Mouse (Mus musculus) macrophage (primary cell): ENCODE data around the gene Tnks1bp1. TPM values are rescaled to one million over a fixed set of nuclear protein-coding genes. Genes with fewer than 3 reads are reported as not detected.

Experiments used
- H3K27ac ChIP-seq: fragments of 350-480 bp; formaldehyde crosslinking; 2 replicates; pipeline ENCODE4 v1.9.0; 2021
- H3K36me3 ChIP-seq: fragments of 350-480 bp; formaldehyde crosslinking; 2 replicates; pipeline ENCODE4 v1.9.0; 2021; ENCODE audit errors: inconsistent target
- H3K4me3 ChIP-seq: fragments of 350-480 bp; formaldehyde crosslinking; 2 replicates; pipeline ENCODE4 v1.9.0; 2021; ENCODE audit errors: inconsistent target
- H3K79me2 ChIP-seq: fragments of 350-480 bp; formaldehyde crosslinking; 2 replicates; pipeline ENCODE4 v1.9.0; 2021; ENCODE audit errors: inconsistent target
- WGBS: methylation state at CpG from one replicate; pipeline ENCODE4 v1.1.7; 2026; ENCODE audit warnings: inconsistent platforms; ENCODE audit not compliant: missing documents; 5-methylcytosine and 5-hydroxymethylcytosine counted together
- polyA plus RNA-seq: library from polyadenylated mRNA; stranded (reverse); fragments of 250-400 nt; gene quantifications from 3 replicates; pipeline ENCODE4 v1.2.4, GENCODE M21; 2018; ENCODE audit warnings: inconsistent platforms

Gene Tnks1bp1
- polyA plus RNA-seq, 1 experiment from 2014 or later = 6.1 TPM

DNA sequence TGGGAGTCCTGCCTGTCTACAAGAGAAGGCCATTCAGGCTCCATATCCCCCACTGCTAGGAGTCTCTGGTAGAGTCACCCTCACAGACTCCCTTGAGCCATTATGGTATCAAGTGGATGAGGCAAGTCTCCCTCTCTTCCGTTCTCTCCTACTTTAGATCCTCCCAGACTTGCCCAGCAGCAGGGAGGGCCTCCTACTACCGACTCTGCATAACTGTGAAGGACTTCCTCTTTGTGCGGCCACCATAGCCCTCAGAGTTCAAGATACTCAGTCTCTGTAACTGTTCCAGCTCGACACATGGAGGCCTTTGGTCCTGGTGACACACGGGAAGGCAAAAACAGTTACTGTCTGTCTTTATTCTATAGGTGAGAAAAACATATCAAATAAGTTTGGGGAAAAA, 20.5 kb upstream of the Tnks1bp1 start:
- H3K79me2 ChIP-seq = no peaks in the 10 kb centered on the region
- H3K4me3 ChIP-seq = no peak overlapping the region
- WGBS = 3% methylated on average over 5 of the region's 5 CpGs
- no peak overlapping the region for H3K27ac ChIP-seq
- H3K36me3 ChIP-seq = no peaks in the 10 kb centered on the region

DNA sequence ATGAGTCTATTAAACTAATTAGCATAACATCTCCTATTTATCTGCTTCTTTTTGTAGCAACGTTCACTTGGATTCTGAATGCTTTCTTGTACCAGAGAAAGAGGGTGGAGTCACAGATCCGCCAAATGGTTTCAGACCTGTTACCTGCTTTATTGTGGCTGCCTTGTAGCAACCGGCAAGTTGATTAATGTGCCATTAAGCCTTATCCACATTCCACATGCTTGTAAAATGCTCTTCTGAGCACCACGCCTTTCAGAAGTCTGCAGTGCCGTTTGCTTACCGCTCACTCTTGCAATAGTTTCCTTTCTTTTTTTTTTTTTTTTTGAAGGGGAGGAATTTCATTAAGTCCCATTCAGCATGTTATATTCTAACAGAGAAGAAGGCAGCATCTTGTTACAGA, 17.9 kb upstream of the Tnks1bp1 start:
- no peaks in the 10 kb centered on the region for H3K36me3 ChIP-seq
- 47% methylated on average over 6 of the region's 6 CpGs for WGBS
- no peak overlapping the region for H3K27ac ChIP-seq
- H3K4me3 ChIP-seq = no peak overlapping the region
- H3K79me2 ChIP-seq = no peaks in the 10 kb centered on the region

DNA sequence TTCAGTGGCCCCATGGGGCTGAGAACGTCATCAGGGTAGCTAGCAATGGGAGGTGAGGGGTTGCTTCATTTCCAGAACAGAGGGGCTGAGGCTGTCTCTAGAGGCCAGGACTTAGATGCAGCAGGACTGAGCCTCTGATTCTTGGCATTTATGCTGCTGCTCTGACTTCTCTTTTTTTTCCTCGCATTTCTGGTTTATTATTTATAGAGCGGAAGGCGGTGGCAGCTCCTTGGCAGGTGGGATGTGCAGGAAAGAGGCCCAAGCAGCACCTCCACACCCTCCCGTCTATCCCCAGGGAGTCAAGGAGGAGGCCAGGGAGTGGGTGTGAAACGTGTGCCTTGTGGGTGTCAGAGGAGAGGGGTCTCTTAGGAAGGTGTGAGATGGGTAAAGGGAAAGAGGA, 16.8 kb upstream of the Tnks1bp1 start:
- Histone ChIP-seq H3K79me2 (no peaks in the 10 kb centered on the region), H3K36me3 (no peaks in the 10 kb centered on the region), H3K4me3 (no peak overlapping the region), H3K27ac (no peak overlapping the region)
- WGBS = 23% methylated on average over 6 of the region's 6 CpGs

DNA sequence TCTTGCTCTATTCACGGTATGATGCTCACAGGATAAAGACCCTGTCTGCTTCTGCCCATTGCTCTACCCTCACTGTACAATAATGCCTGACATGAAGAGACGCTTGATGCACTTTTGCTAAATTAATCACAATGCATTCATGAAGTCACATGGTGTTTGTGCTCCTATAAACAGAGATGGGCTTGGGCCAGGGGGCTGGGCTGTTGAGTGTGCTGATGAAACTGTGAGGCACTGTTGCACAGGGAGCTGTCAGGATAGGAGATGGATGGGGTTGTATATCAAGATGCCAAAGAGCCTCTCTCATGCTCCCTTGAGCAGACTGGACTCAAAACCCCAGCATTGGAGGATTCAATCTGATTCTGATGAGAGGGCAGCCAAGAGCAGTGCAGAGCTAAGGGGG, 14.7 kb upstream of the Tnks1bp1 start:
- H3K79me2 ChIP-seq = peaks cover 9% of the 10 kb centered on the region
- no peak overlapping the region for H3K27ac ChIP-seq
- H3K4me3 ChIP-seq = no peak overlapping the region
- no peaks in the 10 kb centered on the region for H3K36me3 ChIP-seq
- 83% methylated on average over 2 of the region's 2 CpGs for WGBS

DNA sequence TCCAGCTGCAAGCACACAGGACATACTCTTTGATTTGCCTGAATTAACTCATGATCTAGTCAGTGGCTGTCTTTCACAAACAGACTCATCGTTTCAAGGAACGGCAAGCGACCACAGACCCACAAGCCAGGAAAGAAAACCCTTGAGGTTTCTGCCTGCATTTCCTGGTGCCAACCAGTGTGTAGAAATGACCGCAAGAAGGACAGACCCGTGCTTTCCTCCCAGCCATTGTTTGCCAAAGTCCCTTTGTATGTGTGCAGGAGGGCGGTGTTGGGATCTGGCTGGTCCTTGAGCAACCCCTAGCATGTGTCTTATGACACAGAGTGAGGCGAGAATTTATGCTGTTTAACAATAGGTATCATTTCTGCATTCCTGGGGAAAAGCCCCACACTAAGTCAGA, 13.7 kb upstream of the Tnks1bp1 start:
- Histone ChIP-seq H3K79me2 (peaks cover 18% of the 10 kb centered on the region), H3K36me3 (no peaks in the 10 kb centered on the region; the same call in 1 of the 2 replicates), H3K27ac (no peak overlapping the region), H3K4me3 (no peak overlapping the region)
- WGBS = 11% methylated on average over 7 of the region's 7 CpGs

DNA sequence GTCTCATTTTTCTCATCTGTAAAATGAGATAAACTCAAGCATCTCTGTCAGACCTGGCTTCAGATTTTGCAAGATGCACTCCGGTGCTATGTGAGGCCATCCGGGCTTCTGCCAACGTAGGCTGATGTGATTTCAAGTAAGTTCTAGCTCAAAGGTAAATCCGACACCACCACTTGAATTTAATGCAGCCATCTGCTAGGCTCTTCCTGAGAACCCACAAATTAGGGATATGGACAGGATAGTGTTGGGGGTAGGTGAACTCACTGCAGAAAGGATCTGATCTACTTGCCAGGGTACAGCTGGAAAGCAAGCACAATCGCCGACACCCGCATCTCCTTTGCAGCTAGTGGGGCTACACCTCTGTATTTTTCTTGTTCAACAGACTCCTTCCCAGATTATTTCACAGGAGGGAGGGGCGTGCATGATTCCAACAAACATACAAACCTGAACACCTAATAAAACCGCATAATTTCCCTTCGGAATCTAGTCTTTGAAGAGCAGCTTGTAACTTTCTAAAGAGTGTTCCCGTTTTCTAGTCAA, 11.2 kb upstream of the Tnks1bp1 start:
- Histone ChIP-seq H3K36me3 (peaks cover 24% of the 10 kb centered on the region), H3K79me2 (peaks cover 23% of the 10 kb centered on the region), H3K4me3 (peak overlapping the region; percentile 99), H3K27ac (peak overlapping the region; percentile 36)
- 20% methylated on average over 11 of the region's 11 CpGs for WGBS

DNA sequence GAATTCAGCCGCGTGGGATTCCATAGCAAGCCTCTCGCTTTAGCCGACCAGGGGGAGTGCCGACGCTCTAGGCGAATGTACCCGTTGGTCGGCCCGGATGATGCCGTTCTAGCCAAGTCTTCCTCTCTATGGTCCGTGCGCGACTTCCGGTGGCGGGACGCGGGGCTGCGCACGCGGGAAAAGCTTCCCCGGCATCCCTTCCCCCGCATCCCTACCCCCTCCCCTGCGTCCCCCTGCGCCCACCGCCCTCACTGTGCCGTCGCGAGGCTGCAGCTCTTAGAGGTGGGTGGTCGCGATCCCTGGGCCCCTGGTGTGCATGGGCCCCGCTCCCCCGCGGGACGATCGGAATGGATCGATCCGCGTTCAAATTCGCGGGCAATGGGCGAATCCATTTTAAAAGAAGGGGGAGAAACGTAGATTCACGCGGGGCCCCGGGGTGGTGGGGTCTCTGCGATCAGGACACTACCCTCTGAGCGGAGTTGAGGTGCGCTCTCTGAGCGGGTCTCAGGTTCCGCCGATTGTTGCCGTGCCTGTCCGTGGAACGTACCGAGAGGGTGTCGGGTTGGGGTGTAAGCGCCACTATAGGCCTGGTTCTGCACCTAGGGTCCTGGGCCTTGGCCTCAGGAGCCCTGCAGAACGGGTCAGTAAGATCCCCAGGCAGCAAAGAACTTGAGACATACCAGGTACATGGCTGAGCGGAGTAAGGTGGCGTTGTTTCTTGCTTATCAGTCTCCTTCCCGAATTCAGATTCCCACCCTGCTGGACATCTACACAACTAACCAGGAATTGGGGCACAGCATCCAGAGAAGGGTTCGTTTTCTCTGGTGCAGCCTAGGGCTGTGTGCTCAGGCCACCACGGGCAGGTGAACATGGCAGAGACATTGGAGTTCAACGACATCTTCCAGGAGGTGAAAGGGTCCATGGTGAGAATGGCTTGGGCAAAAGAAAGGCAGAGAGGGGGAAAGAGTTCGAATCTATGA, 10.5 kb upstream of the Tnks1bp1 start, which contains the start of the genes Ssrp1 and P2rx3:
Gene Ssrp1, plus strand, starts transcription at position 188 of the 980 bp plus-strand sequence.
Gene P2rx3, minus strand, starts transcription at position 416 of the 980 bp plus-strand sequence.
- peak within 1 kb of the TSS; percentile 83 for H3K27ac ChIP-seq
- 1% methylated on average over 66 of the region's 66 CpGs for WGBS
- peak within 1 kb of the TSS; percentile 99 for H3K4me3 ChIP-seq
- H3K79me2 ChIP-seq = peaks cover 23% of the 10 kb centered on the region
- H3K36me3 ChIP-seq = peaks cover 31% of the 10 kb centered on the region

DNA sequence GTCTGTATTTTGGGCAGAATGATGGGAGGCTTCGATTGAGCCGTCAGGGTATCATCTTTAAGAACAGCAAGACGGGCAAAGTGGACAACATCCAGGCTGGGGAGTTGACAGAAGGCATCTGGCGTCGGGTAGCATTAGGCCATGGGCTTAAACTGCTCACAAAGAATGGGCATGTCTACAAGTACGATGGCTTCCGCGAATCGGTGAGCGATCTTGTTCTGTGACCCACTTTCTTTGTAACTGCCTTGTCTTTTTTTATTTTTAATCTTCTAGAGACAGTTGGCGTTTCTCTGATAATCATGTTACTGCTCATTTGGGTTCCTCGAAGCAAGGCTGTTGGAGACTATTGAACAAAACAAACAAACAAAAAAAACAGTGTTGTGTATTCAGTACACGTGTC, 9.5 kb upstream of the Tnks1bp1 start:
- no peak overlapping the region for H3K27ac ChIP-seq
- peak overlapping the region; percentile 99 for H3K4me3 ChIP-seq

DNA sequence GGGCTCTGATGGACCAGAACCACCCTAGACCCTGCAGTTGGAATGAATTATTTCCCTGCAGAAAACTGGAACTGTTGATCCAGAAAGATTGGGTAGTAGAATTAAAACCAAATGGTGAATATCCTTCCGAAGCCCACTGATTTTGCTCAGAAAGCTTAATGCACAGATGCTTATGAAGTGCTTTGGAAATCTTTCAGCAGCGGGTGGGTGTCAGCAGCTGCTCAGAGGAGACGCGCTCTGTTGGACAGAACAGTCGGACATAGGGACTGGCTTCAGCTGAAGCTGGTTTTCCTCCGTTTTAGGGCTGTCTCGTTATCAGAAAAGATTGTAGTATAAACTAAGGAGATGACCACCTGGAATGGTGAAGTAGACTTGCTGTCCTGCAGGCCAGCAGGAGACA, 4.2 kb upstream of the Tnks1bp1 start:
- Histone ChIP-seq H3K27ac (no peak overlapping the region), H3K79me2 (peaks cover 9% of the 10 kb centered on the region), H3K36me3 (peaks cover 73% of the 10 kb centered on the region), H3K4me3 (no peak overlapping the region)
- WGBS = 92% methylated on average over 7 of the region's 7 CpGs

More for the DNA sequence above, 9.5 kb upstream of the Tnks1bp1 start:
- Histone ChIP-seq H3K36me3 (peaks cover 41% of the 10 kb centered on the region), H3K79me2 (peaks cover 23% of the 10 kb centered on the region)
- WGBS = 90% methylated on average over 13 of the region's 13 CpGs

DNA sequence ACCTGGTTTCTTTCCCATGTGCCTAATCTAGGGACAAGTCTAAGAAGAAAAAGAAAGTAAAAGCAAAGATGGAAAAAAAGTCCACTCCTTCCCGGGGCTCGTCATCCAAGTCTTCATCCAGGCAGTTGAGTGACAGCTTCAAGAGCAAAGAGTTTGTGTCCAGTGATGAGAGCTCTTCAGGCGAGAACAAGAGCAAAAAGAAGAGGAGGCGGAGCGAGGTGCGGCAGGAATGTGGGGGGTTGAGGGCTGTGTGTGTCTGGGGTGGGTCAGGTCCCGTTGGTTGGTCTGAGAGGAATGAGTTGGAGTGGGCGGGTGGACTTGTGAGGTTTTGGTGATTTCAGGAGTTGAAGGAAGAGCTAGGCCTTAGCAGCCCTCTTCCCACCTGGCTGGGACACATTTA, 1.6 kb upstream of the Tnks1bp1 start:
- Histone ChIP-seq H3K27ac (no peak overlapping the region), H3K4me3 (no peak overlapping the region), H3K36me3 (peaks cover 53% of the 10 kb centered on the region), H3K79me2 (no peaks in the 10 kb centered on the region)
- 88% methylated on average over 8 of the region's 8 CpGs for WGBS

DNA sequence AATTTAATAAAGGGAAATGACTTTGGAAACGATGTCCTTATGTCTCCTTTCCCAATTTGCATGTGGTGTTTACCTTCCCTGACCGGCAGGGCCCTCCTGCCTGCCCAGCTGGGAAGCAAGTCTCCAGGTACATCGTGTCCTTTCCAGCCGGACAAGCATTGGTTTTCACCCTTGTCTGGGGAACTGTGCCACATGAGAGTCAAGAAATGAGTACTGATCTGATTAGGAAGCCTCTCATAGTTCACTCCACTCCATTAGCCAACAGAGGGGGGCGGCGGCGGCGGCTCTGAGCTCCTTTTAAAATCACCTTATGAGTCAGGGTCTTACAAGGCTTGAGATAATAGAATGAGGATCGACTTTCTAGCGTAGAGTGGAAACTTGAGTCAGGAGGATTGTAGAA, 741 bp upstream of the Tnks1bp1 start:
- Histone ChIP-seq H3K4me3 (peak overlapping the region; percentile 25), H3K36me3 (peaks cover 45% of the 10 kb centered on the region), H3K79me2 (no peaks in the 10 kb centered on the region), H3K27ac (no peak overlapping the region)
- 84% methylated on average over 10 of the region's 10 CpGs for WGBS

DNA sequence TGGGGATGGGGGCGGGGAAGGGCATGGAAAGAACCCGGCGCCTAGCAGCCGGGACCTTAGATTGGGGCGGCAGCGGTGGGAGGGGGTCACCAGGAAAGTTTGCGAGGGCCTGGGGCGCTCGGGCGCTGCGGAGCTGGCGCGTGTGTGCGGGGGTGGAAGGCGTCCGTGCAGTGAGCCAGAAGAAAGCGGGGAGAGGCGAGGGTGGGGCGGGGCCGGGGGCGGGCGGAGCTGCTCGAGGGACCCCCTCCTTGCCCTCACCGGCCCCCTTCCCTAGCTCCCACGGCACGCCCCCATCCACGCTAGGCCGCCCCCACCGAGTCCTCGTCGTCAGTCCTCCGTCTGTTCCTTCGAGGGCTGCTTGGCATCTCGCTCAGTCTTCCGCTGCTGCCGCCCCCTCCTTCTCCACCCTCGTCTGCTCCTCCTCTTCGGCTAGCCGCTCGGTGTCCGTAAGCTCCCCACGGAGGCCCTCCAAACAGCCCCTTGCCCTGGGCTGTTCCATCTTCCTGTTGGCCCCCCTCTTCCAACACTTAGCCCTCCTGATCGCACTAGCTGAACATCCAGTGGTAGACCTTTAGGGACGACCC, 438 bp downstream of the Tnks1bp1 start:
- 7% methylated on average over 31 of the region's 44 CpGs for WGBS
- peaks cover 33% of the 10 kb centered on the region for H3K36me3 ChIP-seq

DNA sequence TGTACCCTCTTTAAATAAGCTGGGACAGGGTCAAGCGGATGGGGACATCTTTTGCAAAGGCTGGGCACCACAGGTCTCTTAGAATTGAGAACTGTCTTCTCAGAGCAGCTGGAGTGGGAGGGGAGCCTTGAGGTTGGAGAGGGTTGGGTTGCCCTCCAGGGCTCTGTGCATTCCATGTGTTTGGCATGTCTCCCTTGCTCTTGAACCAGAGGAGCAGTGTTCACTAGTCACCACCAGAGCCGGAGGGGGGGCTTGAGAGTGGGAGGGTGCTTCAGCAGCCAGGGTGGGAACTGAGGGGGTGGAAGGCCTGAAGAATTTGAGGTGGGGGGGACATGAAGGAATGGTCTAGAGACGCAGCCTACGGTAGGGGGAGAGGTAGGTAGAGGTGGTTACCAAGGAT, 1.5 kb downstream of the Tnks1bp1 start:
- Histone ChIP-seq H3K27ac (no peak overlapping the region), H3K36me3 (peaks cover 24% of the 10 kb centered on the region; the same call in 1 of the 2 replicates), H3K4me3 (no peak overlapping the region), H3K79me2 (no peaks in the 10 kb centered on the region)
- whole genome bisulfite sequencing = 87% methylated on average over 4 of the region's 4 CpGs

More for the DNA sequence above, 438 bp downstream of the Tnks1bp1 start:
- H3K27ac ChIP-seq = no peak overlapping the region
- no peaks in the 10 kb centered on the region for H3K79me2 ChIP-seq
- peak overlapping the region; percentile 8; the same call in 1 of the 2 replicates for H3K4me3 ChIP-seq

DNA sequence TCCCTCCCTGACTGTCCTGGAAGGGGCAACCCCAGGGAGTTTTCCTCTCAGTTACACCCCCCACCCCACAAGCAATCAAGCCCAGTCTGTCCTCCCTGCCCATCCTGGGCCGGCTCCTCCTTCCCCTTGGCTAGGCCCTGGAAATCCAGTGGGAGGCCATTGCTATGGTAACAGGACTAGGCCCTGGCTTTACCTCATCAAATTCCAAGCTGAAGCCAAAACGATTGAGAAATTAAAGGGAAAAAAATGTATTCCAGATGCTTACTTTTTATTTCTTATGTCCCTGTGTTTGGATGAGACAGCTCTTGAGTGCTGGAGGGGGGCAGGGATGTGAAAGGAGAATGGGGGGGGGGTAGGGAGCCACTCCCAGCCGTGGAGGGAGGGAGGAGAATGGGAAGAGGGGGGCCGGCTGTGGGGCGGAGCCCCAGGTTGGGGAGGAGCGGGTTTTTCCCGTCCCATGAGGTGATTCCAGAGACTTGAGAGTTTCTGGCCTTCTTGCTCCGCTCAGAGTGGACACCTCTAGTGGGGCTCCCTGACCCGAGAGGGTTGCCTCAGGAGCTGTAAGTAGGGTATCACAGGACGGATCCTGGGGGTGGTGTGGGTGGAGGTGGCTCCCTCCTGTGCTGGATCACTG, 2.3 kb downstream of the Tnks1bp1 start:
- no peak overlapping the region for H3K27ac ChIP-seq
- no peak overlapping the region for H3K4me3 ChIP-seq
- H3K36me3 ChIP-seq = peaks cover 16% of the 10 kb centered on the region; the same call in 1 of the 2 replicates
- no peaks in the 10 kb centered on the region for H3K79me2 ChIP-seq
- 82% methylated on average over 7 of the region's 10 CpGs for WGBS
